Mouse (Mus musculus): ENCODE data around the gene Dot1l. TPM values are rescaled to one million over a fixed set of nuclear protein-coding genes. Genes with fewer than 3 reads are reported as not detected.

The Dot1l gene
- polyA plus RNA-seq, 1 experiment from 2014 or later: 9.9 TPM

- no peaks in the 10 kb centered on the region for H3K4me1 ChIP-seq (replicated peaks; ENCODE audit: insufficient read depth, low read length)
- peak overlapping the region; percentile 42 for H3K9ac ChIP-seq (ENCODE audit: low read depth, low read length)
- no peak for DNase-seq (ENCODE audit: low spot score)
- H3K4me2 ChIP-seq (ENCODE audit: low read length): peak overlapping the region; percentile 84
- no peak for ATAC-seq (replicated peaks; ENCODE audit: low FRiP score, low read depth)
- H3K36me3 ChIP-seq (ENCODE audit: insufficient read depth, low read length): no peaks in the 10 kb centered on the region
- no peak overlapping the region for H3K27ac ChIP-seq
- TF ChIP-seq CTCF (IDR thresholded peaks at IDR 0.05; ENCODE audit: low read depth): no peak
- no peaks in the 10 kb centered on the region for H3K9me3 ChIP-seq (replicated peaks; ENCODE audit: low read length)
- H3K4me3 ChIP-seq (replicated peaks; ENCODE audit: low read depth, low read length): peak overlapping the region; percentile 38
- peaks cover 20% of the 10 kb centered on the region for H3K27me3 ChIP-seq (ENCODE audit: insufficient read depth, low read length)
- WGBS: 10% methylated on average over 30 of the region's 32 CpGs
Measured at GRCm38 (mm10) chr10:80843087-80843930, 88.3 kb downstream of the Dot1l start.

- H3K27me3 ChIP-seq (ENCODE audit: insufficient read depth, low read length): peaks cover 20% of the 10 kb centered on the region
- no peaks in the 10 kb centered on the region for H3K4me1 ChIP-seq (replicated peaks; ENCODE audit: insufficient read depth, low read length)
- peak within 1 kb of the TSS; percentile 42 for H3K9ac ChIP-seq (ENCODE audit: low read depth, low read length)
- H3K9me3 ChIP-seq (replicated peaks; ENCODE audit: low read length): no peaks in the 10 kb centered on the region
- no peak for TF ChIP-seq CTCF (IDR thresholded peaks at IDR 0.05; ENCODE audit: low read depth)
- peak within 1 kb of the TSS; percentile 38 for H3K4me3 ChIP-seq (replicated peaks; ENCODE audit: low read depth, low read length)
- DNase-seq (ENCODE audit: low spot score) (no peak), ATAC-seq (replicated peaks; ENCODE audit: low FRiP score, low read depth) (no peak; the same call in 1 of the 2 replicates)
- peak within 1 kb of the TSS; percentile 84 for H3K4me2 ChIP-seq (ENCODE audit: low read length)
- 4% methylated on average over 51 of the region's 51 CpGs for WGBS
- H3K36me3 ChIP-seq (ENCODE audit: insufficient read depth, low read length): no peaks in the 10 kb centered on the region
- no peak within 1 kb of the TSS for H3K27ac ChIP-seq
Measured at GRCm38 (mm10) chr10:80843931-80844547, 89.0 kb downstream of the Dot1l start, which contains the start of gene Lingo3. Lingo3 (minus strand) TSS chr10:80844039.

MicroRNA genes within 50 kb of the gene (microRNA counts, 519-probe panel; counts per million panel counts)
- microRNA mmu-miR-1982: 330 counts per million, percentile 68 among the panel's probes with 10 or more counts

Small RNAs within 50 kb of the gene (microRNA-seq; reads per million reads assigned to microRNA genes)
- 2.6 reads per million, percentile 5 among the genes with 10 or more reads in this experiment for gene Mir1982

Other genes starting within 250 kb of the Dot1l start
- 0.09 and 0.16 TPM in 2 replicates for gene Atp8b3, start 216.1 kb upstream of the Dot1l start, polyA plus RNA-seq (2015; fragmentation: Nextera tagmentation; extraction: Ambion mirVana)
- gene Rexo1, start 193.6 kb upstream of the Dot1l start, polyA plus RNA-seq (2015; fragmentation: Nextera tagmentation; extraction: Ambion mirVana): 16.8 and 17.3 TPM in 2 replicates
- 8.1 and 8.8 TPM in 2 replicates for gene Klf16, start 177.9 kb upstream of the Dot1l start, polyA plus RNA-seq (2015; fragmentation: Nextera tagmentation; extraction: Ambion mirVana)
- gene Abhd17a, start 164.9 kb upstream of the Dot1l start, polyA plus RNA-seq (2015; fragmentation: Nextera tagmentation; extraction: Ambion mirVana): 104 and 121 TPM in 2 replicates
- 80.7 and 87.2 TPM in 2 replicates for gene Scamp4, start 152.3 kb upstream of the Dot1l start, polyA plus RNA-seq (2015; fragmentation: Nextera tagmentation; extraction: Ambion mirVana)
- gene Adat3, start 152.3 kb upstream of the Dot1l start, polyA plus RNA-seq (2015; fragmentation: Nextera tagmentation; extraction: Ambion mirVana): 5.0 and 6.1 TPM in 2 replicates
- 1.4 TPM in 2 replicates for gene Gm49322, start 149.2 kb upstream of the Dot1l start, polyA plus RNA-seq (2015; fragmentation: Nextera tagmentation; extraction: Ambion mirVana)
- 137 and 139 TPM in 2 replicates for gene Csnk1g2, start 132.4 kb upstream of the Dot1l start, polyA plus RNA-seq (2015; fragmentation: Nextera tagmentation; extraction: Ambion mirVana)
- gene Btbd2, start 98.1 kb upstream of the Dot1l start, polyA plus RNA-seq (2015; fragmentation: Nextera tagmentation; extraction: Ambion mirVana): 62.7 and 64.5 TPM in 2 replicates
- gene Mknk2, start 77.1 kb upstream of the Dot1l start, polyA plus RNA-seq (2015; fragmentation: Nextera tagmentation; extraction: Ambion mirVana): 75.8 and 85.5 TPM in 2 replicates
- 22.3 and 26.7 TPM in 2 replicates for gene Mob3a, start 53.2 kb upstream of the Dot1l start, polyA plus RNA-seq (2015; fragmentation: Nextera tagmentation; extraction: Ambion mirVana)
- 22.4 and 24.5 TPM in 2 replicates for gene Izumo4, start 53.0 kb upstream of the Dot1l start, polyA plus RNA-seq (2015; fragmentation: Nextera tagmentation; extraction: Ambion mirVana)
- 54.2 and 58.3 TPM in 2 replicates for gene Ap3d1, start 12.9 kb upstream of the Dot1l start, polyA plus RNA-seq (2015; fragmentation: Nextera tagmentation; extraction: Ambion mirVana)
- gene Sf3a2, start 43.0 kb downstream of the Dot1l start, polyA plus RNA-seq (2015; fragmentation: Nextera tagmentation; extraction: Ambion mirVana): 57.1 and 61.9 TPM in 2 replicates
- 83.7 and 86.6 TPM in 2 replicates for gene Plekhj1, start 43.4 kb downstream of the Dot1l start, polyA plus RNA-seq (2015; fragmentation: Nextera tagmentation; extraction: Ambion mirVana)
- 0.09 TPM in 1 of 2 replicates, not detected in the other for gene Amh, start 50.0 kb downstream of the Dot1l start, polyA plus RNA-seq (2015; fragmentation: Nextera tagmentation; extraction: Ambion mirVana)
- gene Jsrp1, start 58.3 kb downstream of the Dot1l start, polyA plus RNA-seq (2015; fragmentation: Nextera tagmentation; extraction: Ambion mirVana): 4.0 and 4.6 TPM in 2 replicates
- gene Oaz1, start 71.5 kb downstream of the Dot1l start, polyA plus RNA-seq (2015; fragmentation: Nextera tagmentation; extraction: Ambion mirVana): 1,422 and 1,480 TPM in 2 replicates
- 0.61 and 0.89 TPM in 2 replicates for gene Lingo3, start 88.8 kb downstream of the Dot1l start, polyA plus RNA-seq (2015; fragmentation: Nextera tagmentation; extraction: Ambion mirVana)
- 269 and 270 TPM in 2 replicates for gene Lsm7, start 100.0 kb downstream of the Dot1l start, polyA plus RNA-seq (2015; fragmentation: Nextera tagmentation; extraction: Ambion mirVana)
- gene Sppl2b, start 100.1 kb downstream of the Dot1l start, polyA plus RNA-seq (2015; fragmentation: Nextera tagmentation; extraction: Ambion mirVana): 34.3 and 36.1 TPM in 2 replicates
- 0.04 TPM in 1 of 2 replicates, not detected in the other for gene Tmprss9, start 116.6 kb downstream of the Dot1l start, polyA plus RNA-seq (2015; fragmentation: Nextera tagmentation; extraction: Ambion mirVana)
- 434 and 437 TPM in 2 replicates for gene Timm13, start 145.8 kb downstream of the Dot1l start, polyA plus RNA-seq (2015; fragmentation: Nextera tagmentation; extraction: Ambion mirVana)
- 21.9 and 26.0 TPM in 2 replicates for gene Lmnb2, start 163.0 kb downstream of the Dot1l start, polyA plus RNA-seq (2015; fragmentation: Nextera tagmentation; extraction: Ambion mirVana)
- gene Gadd45b, start 174.9 kb downstream of the Dot1l start, polyA plus RNA-seq (2015; fragmentation: Nextera tagmentation; extraction: Ambion mirVana): 17.4 and 20.8 TPM in 2 replicates

Data from kidney, postnatal 0 days (tissue).